ENCODE assay signal across 2 mouse cellular contexts in the genomic region with DNA sequence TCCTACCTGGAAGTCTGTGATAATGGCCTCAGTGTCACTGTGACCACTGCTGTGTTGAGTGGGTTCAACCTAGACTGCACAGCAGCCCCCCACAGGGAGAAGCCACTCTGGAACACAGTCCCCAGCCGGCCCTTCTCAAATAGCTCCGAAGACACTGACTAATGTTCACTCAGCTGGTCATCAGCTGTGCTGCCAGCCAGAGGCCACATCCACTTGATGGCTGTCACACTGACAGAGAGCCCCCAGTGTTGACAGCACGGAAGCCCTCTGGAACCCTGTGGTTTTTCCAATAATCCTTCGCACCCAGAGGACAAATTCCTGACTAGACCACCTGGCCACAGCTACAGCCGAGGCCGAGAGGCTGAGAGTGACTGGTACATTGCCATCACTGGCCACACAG.
TF ChIP-seq lines count a peak whose summit lies in the region.

No protein-coding gene starts in this region.

TF ChIP-seq in C2C12, 6 proteins besides CTCF, POLR2A, EP300 and RAD21 (continued from another document):
- TF ChIP-seq USF1 (IDR thresholded peaks at IDR 0.05; ENCODE audit: low read depth), result no peak
- peak; percentile 42 for TF ChIP-seq MYOD1 (IDR thresholded peaks at IDR 0.05; ENCODE audit: control insufficient read depth, insufficient read length, low read depth)

TF ChIP-seq in myocyte, 11 proteins besides CTCF, POLR2A, EP300 and RAD21:
- TF ChIP-seq SRF (IDR thresholded peaks at IDR 0.05; ENCODE audit: control insufficient read depth, insufficient read length, low read depth) (no peak), MYOG (IDR thresholded peaks at IDR 0.05; ENCODE audit: control insufficient read depth in 1 of 3, insufficient read depth in 1 of 3, insufficient read length in 2 of 3, low read depth in 2 of 3) (peak in 2 of 3 experiments; percentile 29 to 73), REST (IDR thresholded peaks at IDR 0.05; ENCODE audit: insufficient read depth, insufficient read length) (no peak), MYOD1 (IDR thresholded peaks at IDR 0.05; ENCODE audit: control insufficient read depth in 1 of 3, insufficient read length in 2 of 3, low read depth in 2 of 3) (peak in 2 of 3 experiments; percentile 35 to 82), TCF3 (IDR thresholded peaks at IDR 0.05; ENCODE audit: insufficient read length, low read depth) (peak; percentile 46), TCF12 (IDR thresholded peaks at IDR 0.05; ENCODE audit: insufficient read depth, poor library complexity, severe bottlenecking) (peak; percentile 33)
